Mouse (Mus musculus): ENCODE measurements around the gene Tgfb1. TPM values are rescaled to one million over a fixed set of nuclear protein-coding genes. Genes with fewer than 3 reads are reported as not detected.
A peak's percentile ranks its signal among the peaks of the same experiment; 100 is the strongest.

Tgfb1 gene
- polyA plus RNA-seq, 1 experiment, result 75.5 TPM

DNA sequence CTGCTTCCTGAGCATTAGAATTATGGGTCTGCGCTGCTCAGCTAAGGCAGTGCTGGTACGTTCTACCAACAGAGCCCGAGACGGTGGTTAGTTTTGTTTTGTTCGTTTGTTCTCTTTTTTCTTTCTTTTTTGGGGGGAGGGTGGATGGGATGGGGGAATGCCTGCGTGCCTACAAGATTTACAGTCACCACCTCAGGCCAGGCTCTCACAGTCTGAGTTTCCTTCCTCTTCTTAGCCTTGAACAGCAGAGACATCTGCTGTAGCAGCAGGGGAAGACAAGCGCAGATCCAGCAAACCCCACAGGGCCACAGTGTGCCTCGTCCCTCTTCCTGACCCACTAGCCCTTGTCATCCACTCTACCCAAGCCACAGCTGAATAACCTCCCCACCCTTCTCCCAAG is 35.5 kb upstream of the Tgfb1 start:
- 5% methylated on average over 8 of the region's 8 CpGs for WGBS
- H3K27ac ChIP-seq (ENCODE audit: control insufficient read depth, insufficient read depth, low read depth, low read length, poor library complexity), result peak overlapping the region; percentile 88
- peaks cover 12% of the 10 kb centered on the region for H3K4me1 ChIP-seq (ENCODE audit: control insufficient read depth, insufficient read depth, low read length)
- TF ChIP-seq CTCF (IDR thresholded peaks at IDR 0.05; ENCODE audit: control insufficient read depth, insufficient read depth, low read length), result peak; percentile 80
- TF ChIP-seq POLR2A (IDR thresholded peaks at IDR 0.05; ENCODE audit: borderline replicate concordance, control insufficient read depth, low read depth, low read length), result no peak
- H3K4me3 ChIP-seq (replicated peaks; ENCODE audit: control insufficient read depth, low read depth, low read length), result peak overlapping the region; percentile 26

GRCm38 (mm10) chr7:25652244-25652759 is 34.5 kb upstream of the Tgfb1 start:
- WGBS, result 6% methylated on average over 12 of the region's 12 CpGs

GRCm38 (mm10) chr7:25655601-25656428 is 31.0 kb upstream of the Tgfb1 start:
- Histone ChIP-seq H3K4me1 (ENCODE audit: control insufficient read depth, insufficient read depth, low read length) (peaks cover 3% of the 10 kb centered on the region; the same call in 1 of the 2 replicates), H3K4me3 (replicated peaks; ENCODE audit: control insufficient read depth, low read depth, low read length) (no peak overlapping the region), H3K27ac (ENCODE audit: control insufficient read depth, insufficient read depth, low read depth, low read length, poor library complexity) (no peak overlapping the region)
- WGBS, result 72% methylated on average over 11 of the region's 11 CpGs
- TF ChIP-seq POLR2A (IDR thresholded peaks at IDR 0.05; ENCODE audit: borderline replicate concordance, control insufficient read depth, low read depth, low read length) (no peak), CTCF (IDR thresholded peaks at IDR 0.05; ENCODE audit: control insufficient read depth, insufficient read depth, low read length) (no peak)

More at GRCm38 (mm10) chr7:25652244-25652759, 34.5 kb upstream of the Tgfb1 start:
- peak overlapping the region; percentile 54 for H3K27ac ChIP-seq (ENCODE audit: control insufficient read depth, insufficient read depth, low read depth, low read length, poor library complexity)
- TF ChIP-seq CTCF (IDR thresholded peaks at IDR 0.05; ENCODE audit: control insufficient read depth, insufficient read depth, low read length) (no peak), POLR2A (IDR thresholded peaks at IDR 0.05; ENCODE audit: borderline replicate concordance, control insufficient read depth, low read depth, low read length) (no peak)
- H3K4me1 ChIP-seq (ENCODE audit: control insufficient read depth, insufficient read depth, low read length), result peaks cover 7% of the 10 kb centered on the region
- H3K4me3 ChIP-seq (replicated peaks; ENCODE audit: control insufficient read depth, low read depth, low read length), result no peak overlapping the region

GRCm38 (mm10) chr7:25657785-25658184 is 29.0 kb upstream of the Tgfb1 start:
- H3K27ac ChIP-seq (ENCODE audit: control insufficient read depth, insufficient read depth, low read depth, low read length, poor library complexity), result no peak overlapping the region
- WGBS, result 24% methylated on average over 10 of the region's 10 CpGs

DNA sequence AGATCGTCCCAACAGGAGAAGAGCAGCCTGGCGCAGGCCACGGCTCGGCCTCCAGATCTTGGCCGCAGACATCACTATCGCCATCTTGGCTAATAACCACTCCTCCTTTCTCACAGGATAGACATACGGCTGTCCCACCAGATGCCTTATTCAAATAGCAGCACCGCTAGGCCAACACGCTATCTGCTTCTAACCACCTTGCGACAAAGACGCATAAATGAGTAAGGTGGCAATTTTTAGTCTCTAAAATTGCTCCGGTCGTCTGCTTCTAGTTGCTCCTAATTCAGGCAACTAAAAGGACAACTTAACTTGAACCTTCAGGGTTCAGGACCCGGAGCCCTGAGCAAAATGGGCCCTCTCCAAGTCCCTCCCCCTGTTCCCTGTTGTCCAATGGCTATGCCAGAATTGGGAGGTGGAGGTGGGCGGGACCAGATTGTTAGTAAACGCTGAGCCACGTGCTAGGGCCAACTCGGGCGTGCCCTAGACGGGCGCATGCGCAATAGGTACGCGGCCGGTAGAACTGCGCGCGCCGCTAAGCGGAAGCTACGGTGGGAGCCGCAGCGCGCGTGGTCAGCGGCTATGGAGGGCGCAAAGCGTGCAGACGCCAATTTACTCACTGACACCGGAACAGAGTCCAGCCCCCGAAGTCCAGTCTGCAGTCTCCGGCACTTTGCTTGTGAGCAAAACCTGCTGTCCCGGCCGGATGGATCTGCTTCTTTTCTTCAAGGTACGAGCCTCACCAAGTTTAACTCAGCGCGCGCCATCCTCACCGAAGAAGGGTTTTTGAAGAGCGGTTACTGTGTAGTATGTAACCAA is 27.9 kb upstream of the Tgfb1 start, which contains the start of the genes Bckdha and Exosc5:
Gene Bckdha, minus strand, starts transcription at position 325 of the 816 bp plus-strand sequence.
Gene Exosc5, plus strand, starts transcription at position 508 of the 816 bp plus-strand sequence.
- TF ChIP-seq POLR2A (IDR thresholded peaks at IDR 0.05; ENCODE audit: borderline replicate concordance, control insufficient read depth, low read depth, low read length) (peak; percentile 73; the same call in 1 of the 2 replicates), CTCF (IDR thresholded peaks at IDR 0.05; ENCODE audit: control insufficient read depth, insufficient read depth, low read length) (no peak)
- under 1% methylated on average over 50 of the region's 50 CpGs for WGBS
- Histone ChIP-seq H3K4me1 (ENCODE audit: control insufficient read depth, insufficient read depth, low read length) (peaks cover 1% of the 10 kb centered on the region; the same call in 1 of the 2 replicates), H3K4me3 (replicated peaks; ENCODE audit: control insufficient read depth, low read depth, low read length) (peak within 1 kb of the TSS; percentile 78), H3K27ac (ENCODE audit: control insufficient read depth, insufficient read depth, low read depth, low read length, poor library complexity) (peak within 1 kb of the TSS; percentile 50)

More at GRCm38 (mm10) chr7:25657785-25658184, 29.0 kb upstream of the Tgfb1 start:
- no peak for TF ChIP-seq POLR2A (IDR thresholded peaks at IDR 0.05; ENCODE audit: borderline replicate concordance, control insufficient read depth, low read depth, low read length)
- Histone ChIP-seq H3K4me3 (replicated peaks; ENCODE audit: control insufficient read depth, low read depth, low read length) (no peak overlapping the region), H3K4me1 (ENCODE audit: control insufficient read depth, insufficient read depth, low read length) (peaks cover 1% of the 10 kb centered on the region; the same call in 1 of the 2 replicates)

DNA sequence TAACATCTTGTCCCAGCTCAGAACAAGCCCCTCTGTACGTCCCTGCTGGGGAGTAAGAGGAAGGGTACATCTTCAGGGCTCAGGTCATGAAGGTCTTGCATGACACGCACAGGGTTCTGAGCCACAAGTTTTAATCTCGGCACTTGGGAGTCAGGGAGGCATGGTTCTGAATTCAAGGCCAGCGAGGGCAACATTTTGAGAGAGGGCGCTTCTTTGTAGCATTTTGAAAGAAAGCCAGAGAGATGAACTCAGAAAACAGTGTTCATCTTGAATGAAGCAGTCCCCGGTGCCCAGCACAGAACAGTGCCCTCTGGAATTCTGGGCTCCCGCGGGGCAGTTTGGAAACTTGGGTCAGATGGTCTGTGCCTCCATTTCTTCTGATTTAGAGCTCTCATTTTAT is 20.4 kb upstream of the Tgfb1 start:
- H3K27ac ChIP-seq (ENCODE audit: control insufficient read depth, insufficient read depth, low read depth, low read length, poor library complexity), result no peak overlapping the region
- TF ChIP-seq POLR2A (IDR thresholded peaks at IDR 0.05; ENCODE audit: borderline replicate concordance, control insufficient read depth, low read depth, low read length) (no peak), CTCF (IDR thresholded peaks at IDR 0.05; ENCODE audit: control insufficient read depth, insufficient read depth, low read length) (no peak)
- no peak overlapping the region for H3K4me3 ChIP-seq (replicated peaks; ENCODE audit: control insufficient read depth, low read depth, low read length)
- WGBS, result 91% methylated on average over 8 of the region's 8 CpGs
- H3K4me1 ChIP-seq (ENCODE audit: control insufficient read depth, insufficient read depth, low read length), result no peaks in the 10 kb centered on the region

GRCm38 (mm10) chr7:25669158-25669557 is 17.6 kb upstream of the Tgfb1 start:
- WGBS, result 83% methylated on average over 10 of the region's 10 CpGs
- Histone ChIP-seq H3K27ac (ENCODE audit: control insufficient read depth, insufficient read depth, low read depth, low read length, poor library complexity) (no peak overlapping the region), H3K4me3 (replicated peaks; ENCODE audit: control insufficient read depth, low read depth, low read length) (no peak overlapping the region), H3K4me1 (ENCODE audit: control insufficient read depth, insufficient read depth, low read length) (no peaks in the 10 kb centered on the region; the same call in 1 of the 2 replicates)
- TF ChIP-seq CTCF (IDR thresholded peaks at IDR 0.05; ENCODE audit: control insufficient read depth, insufficient read depth, low read length), result no peak
- TF ChIP-seq POLR2A (IDR thresholded peaks at IDR 0.05; ENCODE audit: borderline replicate concordance, control insufficient read depth, low read depth, low read length), result no peak

GRCm38 (mm10) chr7:25669631-25670030 is 17.2 kb upstream of the Tgfb1 start:
- Histone ChIP-seq H3K4me3 (replicated peaks; ENCODE audit: control insufficient read depth, low read depth, low read length) (no peak overlapping the region), H3K4me1 (ENCODE audit: control insufficient read depth, insufficient read depth, low read length) (peaks cover 2% of the 10 kb centered on the region), H3K27ac (ENCODE audit: control insufficient read depth, insufficient read depth, low read depth, low read length, poor library complexity) (no peak overlapping the region)
- WGBS, result 80% methylated on average over 9 of the region's 9 CpGs
- TF ChIP-seq CTCF (IDR thresholded peaks at IDR 0.05; ENCODE audit: control insufficient read depth, insufficient read depth, low read length) (no peak), POLR2A (IDR thresholded peaks at IDR 0.05; ENCODE audit: borderline replicate concordance, control insufficient read depth, low read depth, low read length) (no peak)
